Mouse (Mus musculus): ENCODE data around the gene Fam57a.

Gene Fam57a

GRCm38 (mm10) chr11:76179495-76180145 is at the start of gene Fam57a, which contains the start of gene Vps53:
TSS of gene Fam57a (plus strand) at chr11:76179671.
TSS of gene Vps53 (minus strand) at chr11:76179647.
- DNase-seq: peak; percentile 95

GRCm38 (mm10) chr11:76130859-76131258 is 48.6 kb upstream of the Fam57a start:
- DNase-seq: peak; percentile 83

- DNase-seq: no peak
These were observed 43.6 kb upstream of the Fam57a start for GRCm38 (mm10) chr11:76135641-76136437.

GRCm38 (mm10) chr11:76137996-76138395 is 41.5 kb upstream of the Fam57a start:
- no peak for DNase-seq

- DNase-seq: peak; percentile 70
These were observed 35.1 kb upstream of the Fam57a start for GRCm38 (mm10) chr11:76144386-76144785.

- DNase-seq: no peak
These were observed 34.3 kb upstream of the Fam57a start for GRCm38 (mm10) chr11:76145169-76145568.

DNA sequence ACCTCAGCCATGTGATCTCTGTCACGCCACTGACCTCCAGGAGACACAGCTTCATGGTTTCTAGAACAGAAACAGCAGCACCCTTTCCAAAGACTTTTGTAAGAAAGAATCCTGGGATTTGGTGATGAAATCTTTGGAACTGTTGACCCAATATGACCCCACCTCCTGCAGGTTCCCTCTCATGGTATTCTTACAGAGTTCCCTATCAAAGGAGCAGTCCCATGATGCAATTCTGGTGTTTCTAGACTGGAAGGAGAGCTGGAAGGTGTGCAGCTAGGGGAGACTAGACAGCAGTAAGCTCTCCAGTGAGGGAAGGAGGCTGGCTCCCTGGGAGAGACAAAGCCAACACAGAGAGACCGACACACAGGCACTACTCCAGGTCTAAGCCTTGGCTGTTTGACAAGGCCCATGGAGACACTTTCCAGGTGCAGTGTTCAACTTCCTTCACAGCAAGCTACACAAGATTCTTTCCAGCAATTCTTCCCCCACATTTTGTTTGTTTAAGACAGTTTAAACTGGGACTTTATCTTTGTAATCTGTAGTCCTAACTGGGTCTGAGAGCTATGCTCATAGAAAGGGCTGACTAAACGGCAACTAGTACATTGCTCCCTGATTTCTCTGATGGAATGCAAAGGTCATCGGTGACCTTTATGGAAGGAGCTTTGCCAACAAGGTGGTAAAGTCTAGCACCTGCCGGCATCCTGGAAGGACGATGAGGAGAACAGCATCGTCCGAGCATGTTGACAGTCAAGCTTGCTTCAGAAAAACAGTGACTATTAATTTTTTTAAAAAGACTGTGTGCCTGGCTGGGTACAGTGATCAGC is 33.1 kb upstream of the Fam57a start:
- DNase-seq: peak; percentile 55

- DNase-seq: no peak
These were observed 31.1 kb upstream of the Fam57a start for GRCm38 (mm10) chr11:76148055-76149008.

DNA sequence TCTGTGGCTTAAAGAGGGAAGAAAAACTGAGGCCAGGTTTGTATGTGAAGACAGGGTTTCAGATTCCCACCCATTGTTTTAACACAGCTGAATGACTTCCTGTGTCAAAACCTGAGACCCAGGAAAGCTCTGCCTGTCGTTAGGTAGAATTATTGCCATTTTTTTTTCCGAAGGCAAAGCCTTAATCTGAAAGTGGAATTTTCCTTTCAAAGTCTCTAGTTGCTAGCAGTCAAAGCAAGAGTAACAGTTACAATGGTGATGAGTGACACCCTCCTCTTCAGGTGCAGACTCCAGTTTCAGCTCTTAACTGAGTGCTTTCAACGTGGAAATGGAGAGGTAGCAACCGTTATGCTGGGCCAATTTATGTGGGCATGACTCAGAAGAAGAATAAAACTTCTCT is 28.5 kb upstream of the Fam57a start:
- DNase-seq: no peak

- DNase-seq: no peak
These were observed 26.1 kb upstream of the Fam57a start for GRCm38 (mm10) chr11:76153236-76153951.

GRCm38 (mm10) chr11:76154200-76154599 is 25.3 kb upstream of the Fam57a start:
- no peak for DNase-seq

- DNase-seq: no peak
These were observed 24.6 kb upstream of the Fam57a start for GRCm38 (mm10) chr11:76154861-76155260.

- DNase-seq: no peak
These were observed 21.1 kb upstream of the Fam57a start for GRCm38 (mm10) chr11:76158375-76158774.

GRCm38 (mm10) chr11:76160251-76160650 is 19.2 kb upstream of the Fam57a start:
- DNase-seq: no peak

GRCm38 (mm10) chr11:76166657-76167056 is 12.8 kb upstream of the Fam57a start:
- no peak for DNase-seq

- DNase-seq: peak; percentile 81
These were observed 12.2 kb upstream of the Fam57a start for GRCm38 (mm10) chr11:76167079-76167765.

DNA sequence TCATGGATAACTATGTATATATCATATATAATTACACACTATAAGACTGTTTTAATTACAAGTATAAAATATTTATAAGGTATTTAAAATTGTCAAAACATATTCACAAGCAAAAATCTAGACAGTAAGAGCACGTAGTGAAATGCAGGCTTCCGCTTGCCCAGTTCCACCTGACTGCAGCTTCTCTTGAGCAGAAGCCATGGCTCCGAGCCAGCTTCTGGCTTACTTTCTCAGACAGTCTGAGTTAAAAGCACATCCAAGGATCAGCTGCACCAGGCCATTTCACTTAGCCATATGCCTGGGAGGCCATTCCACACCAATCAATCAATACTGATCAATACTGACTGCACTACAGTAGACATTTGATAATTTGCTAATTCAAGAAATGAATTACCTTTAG is 10.5 kb upstream of the Fam57a start:
- DNase-seq: peak; percentile 80

- no peak for DNase-seq
These were observed 9.3 kb upstream of the Fam57a start for GRCm38 (mm10) chr11:76170207-76170606.

DNA sequence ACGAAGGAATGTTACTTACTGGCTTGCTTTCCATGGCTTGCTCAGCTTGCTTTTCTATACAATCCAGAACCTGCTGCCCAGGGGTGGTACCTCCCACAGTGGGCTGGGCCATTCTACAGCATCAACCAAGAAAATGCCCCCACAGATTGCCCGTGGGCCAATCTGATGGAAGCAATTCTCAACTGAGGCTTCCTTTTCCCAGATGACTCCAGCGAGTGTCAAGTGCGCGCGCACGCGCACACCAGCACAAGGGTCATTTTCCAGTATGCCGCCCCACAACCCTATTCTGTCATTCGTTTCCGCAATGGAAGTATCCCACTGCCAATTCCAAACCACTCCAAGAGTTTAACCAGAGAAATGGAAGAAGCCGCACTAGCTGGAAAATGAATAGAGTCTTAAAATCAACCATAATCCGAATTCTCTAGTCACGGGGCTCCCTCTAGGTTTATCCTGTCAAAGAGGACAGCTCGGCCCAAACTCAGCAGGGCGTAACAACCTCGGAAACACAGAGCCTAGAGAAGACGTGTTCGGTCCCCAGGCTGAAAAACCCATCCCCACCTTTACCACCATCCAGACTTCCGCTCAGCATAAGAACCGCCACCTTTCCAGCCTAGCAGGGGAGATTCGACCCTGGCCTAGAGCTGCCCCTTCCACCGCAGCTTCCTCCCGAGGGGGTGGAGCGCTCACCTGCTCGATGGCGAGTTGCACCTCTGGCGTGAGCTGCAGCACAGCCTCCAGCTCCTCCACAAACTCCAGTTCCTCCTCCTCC is 561 bp upstream of the Fam57a start:
- peak; percentile 54 for DNase-seq

DNA sequence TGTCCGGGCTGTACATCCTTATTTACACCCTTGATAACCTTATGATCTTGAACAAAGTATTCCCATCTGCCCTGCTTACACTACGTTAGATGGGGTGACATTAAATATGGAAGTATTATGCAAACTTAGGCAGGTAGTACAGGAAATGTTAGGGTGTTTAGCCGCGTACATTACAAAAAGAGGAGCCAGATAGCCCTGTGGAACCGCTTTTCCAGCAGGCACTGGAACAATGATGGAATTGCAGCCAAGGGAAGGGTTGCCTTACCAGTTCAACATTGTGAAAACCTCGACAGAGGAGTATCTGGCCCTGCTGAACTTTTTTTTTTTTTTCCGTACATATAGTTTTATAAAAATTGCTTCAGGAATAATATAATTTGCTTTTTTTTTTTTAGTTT is 672 bp downstream of the Fam57a start:
- DNase-seq: no peak
